Mouse (Mus musculus): ENCODE measurements around the gene Gm48552.

DNA sequence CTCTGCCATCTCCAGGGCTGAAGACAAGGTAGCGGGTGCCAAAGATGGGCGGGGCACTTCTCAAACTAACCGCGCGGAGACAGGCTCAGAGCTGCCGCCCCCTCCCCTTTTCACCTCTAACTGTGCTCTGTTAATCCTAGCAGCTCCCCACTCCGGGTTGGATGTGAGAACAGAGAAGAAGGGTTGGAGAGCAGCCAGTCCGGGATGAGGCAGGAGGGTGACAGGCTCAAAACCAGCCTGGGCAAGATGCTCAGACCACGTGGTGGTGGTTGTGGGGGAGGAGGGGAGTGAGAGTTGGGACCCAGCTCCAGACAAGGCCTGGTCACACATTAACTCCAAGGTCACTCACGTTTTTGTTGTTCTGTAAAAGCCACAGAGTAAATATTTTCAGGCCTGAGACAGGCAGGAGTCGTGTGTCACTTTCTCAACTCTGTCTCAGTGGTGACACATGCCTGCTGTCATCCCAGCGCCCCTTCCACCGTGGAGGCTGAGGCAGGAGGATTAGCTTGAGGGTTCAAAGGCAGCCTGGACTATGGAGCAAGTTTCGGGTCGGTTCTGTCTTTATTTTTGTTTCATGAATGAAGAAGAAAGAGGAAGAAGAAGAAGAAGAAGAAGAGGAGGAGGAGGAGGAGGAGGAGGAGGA is 42.8 kb downstream of the Gm48552 start:
- TF ChIP-seq TCF12 (IDR thresholded peaks at IDR 0.05; ENCODE audit: insufficient read depth, poor library complexity, severe bottlenecking) (no peak), POLR2A (IDR thresholded peaks at IDR 0.05; ENCODE audit: insufficient read length, low read depth) (no peak), MAX (IDR thresholded peaks at IDR 0.05; ENCODE audit: low read depth) (no peak)

All from myocyte (in vitro differentiated cells).